Mouse (Mus musculus) hematopoietic multipotent progenitor cell, adult 10-12 weeks (in vitro differentiated cells): ENCODE measurements around the gene Pear1. TPM values are rescaled to one million over a fixed set of nuclear protein-coding genes. Genes with fewer than 3 reads are reported as not detected.

Experiments
- polyA plus RNA-seq: library from polyadenylated mRNA; stranded (reverse); fragments of >175 nt; gene quantifications from 2 replicates; pipeline ENCODE4 v1.2.3, GENCODE M21; 2012; ENCODE audit warnings: low replicate concordance

Gene Pear1
- polyA plus RNA-seq = 45.9 and 137 TPM in 2 replicates

DNA sequence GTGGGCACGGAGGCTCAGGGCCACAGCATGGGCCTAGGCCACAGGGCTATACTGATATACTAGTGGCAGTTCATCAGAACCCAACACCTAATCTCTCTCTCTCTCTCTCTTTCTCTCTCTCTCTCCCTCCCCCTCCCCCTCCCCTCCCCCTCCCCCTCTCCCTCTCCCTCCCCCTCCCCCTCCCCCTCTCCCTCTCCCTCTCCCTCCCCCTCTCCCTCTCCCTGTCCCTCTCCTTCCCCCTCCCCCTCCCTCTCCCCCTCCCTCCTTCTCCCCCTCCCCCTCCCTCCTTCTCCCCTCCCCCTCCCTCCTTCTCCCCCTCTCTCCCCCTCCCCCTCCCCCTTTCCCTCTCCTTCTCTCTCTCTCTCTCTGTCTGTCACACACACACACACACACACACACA is at the start of gene Pear1:
TSS of gene Pear1 (minus strand) at position 101 of the 400 bp plus-strand sequence.

DNA sequence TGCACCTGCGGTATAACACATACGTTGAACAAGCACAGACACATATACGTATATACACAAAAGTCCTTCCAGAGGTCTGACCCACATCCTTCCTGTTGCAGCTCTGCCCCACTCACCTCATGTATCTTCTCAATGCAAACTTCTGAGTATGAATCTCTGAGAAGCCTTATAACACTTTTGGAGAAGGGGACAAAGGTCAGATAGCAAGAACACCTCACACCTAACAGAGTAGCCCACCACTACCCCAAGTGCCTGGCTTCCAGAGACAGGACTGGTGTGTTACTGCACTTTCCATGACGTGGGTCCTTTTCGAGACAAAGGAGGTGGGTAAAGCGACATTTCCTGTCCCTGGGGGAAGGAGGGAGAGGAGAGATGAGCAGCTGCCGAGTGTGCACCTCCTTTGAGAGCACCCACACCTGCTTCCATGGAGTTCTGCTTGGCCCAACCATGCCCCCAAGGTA is 22.6 kb upstream of the Pear1 start, which contains the start of gene Sh2d2a:
TSS of gene Sh2d2a (plus strand) at position 106 of the 461 bp plus-strand sequence.

DNA sequence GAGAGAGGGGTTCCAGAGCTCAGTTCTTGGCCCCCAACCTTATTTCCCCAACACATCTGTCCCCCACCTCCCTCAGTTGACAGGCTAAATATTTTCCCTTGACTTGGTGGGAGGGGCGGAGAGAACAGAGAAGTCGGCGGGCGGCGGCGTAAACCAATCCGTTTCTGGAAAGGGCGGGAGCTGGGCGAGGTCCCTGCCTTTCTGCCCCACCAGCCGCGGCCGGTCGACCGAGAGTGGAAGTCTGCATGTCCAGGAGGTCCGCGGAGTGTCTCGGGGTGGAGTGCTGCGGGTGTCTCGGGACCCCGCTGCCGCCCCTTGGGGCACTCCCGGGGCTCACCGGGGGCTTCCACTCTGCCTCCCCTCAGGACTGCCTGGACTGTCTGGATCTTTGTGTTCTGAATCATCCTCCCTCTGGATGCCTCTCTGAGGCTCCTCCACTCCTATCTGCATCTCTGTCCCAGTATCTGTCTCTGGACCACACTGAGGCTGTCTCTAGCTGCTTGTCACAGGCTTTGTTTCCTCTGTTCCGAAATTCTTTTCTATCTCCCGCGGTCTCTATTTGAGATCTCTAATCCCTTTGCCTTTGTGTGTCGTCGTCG is 27.3 kb downstream of the Pear1 start, which contains the start of gene Insrr:
TSS of gene Insrr (plus strand) at position 216 of the 599 bp plus-strand sequence.

DNA sequence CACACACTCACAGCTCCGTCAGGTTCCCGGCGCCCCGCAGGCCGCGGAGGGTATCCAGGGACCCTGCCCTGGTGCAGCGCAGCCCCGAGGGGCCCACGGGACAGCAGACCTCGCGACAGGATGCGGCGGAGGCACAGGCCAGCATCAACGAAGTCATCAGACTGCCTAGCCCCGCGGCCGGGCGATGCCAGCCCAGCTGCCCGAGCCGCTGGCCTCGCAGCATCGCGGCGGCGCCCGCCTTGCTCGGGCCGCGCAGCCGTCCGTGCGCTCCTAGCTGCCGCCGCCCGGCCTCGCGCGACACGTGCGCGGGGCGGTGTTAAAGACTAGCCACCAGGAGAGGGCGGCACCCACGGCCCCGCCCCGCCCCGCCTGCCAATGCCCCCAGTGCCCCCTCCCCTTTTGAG is 29.2 kb downstream of the Pear1 start, which contains the start of gene Ntrk1:
TSS of gene Ntrk1 (minus strand) at position 241 of the 404 bp plus-strand sequence.

DNA sequence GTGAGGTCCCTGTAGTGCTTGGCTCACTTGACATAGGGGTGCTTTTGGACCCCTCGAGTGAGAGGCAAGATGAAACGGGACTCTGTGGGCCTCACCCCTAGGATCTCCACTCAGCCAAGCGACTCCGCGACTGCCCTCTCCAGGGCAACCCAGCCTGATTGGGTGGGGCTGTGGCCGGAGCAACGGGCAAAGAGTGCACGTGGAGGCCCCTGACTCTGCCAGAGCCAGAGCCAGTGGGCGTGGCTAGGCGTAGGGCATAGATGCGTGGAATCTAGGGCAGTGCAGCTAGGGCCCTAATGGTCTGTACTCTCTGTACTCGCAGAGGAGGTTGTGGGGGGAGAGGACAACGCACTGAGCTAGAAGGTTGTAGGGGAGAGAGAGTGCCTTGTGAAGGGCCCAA is 75.7 kb downstream of the Pear1 start, which contains the start of gene Lrrc71:
TSS of gene Lrrc71 (minus strand) at position 195 of the 400 bp plus-strand sequence.

Other genes with a start within 250 kb of the Pear1 start
- 7.9 and 12.6 TPM in 2 replicates for gene Arhgef11, start 206.7 kb downstream of the Pear1 start, polyA plus RNA-seq
- 1.0 and 1.4 TPM in 2 replicates for gene Lrrc71, start 75.7 kb downstream of the Pear1 start, polyA plus RNA-seq
- gene Ntrk1, start 29.1 kb downstream of the Pear1 start, polyA plus RNA-seq = not detected in 2 replicates
- gene Insrr, start 27.4 kb downstream of the Pear1 start, polyA plus RNA-seq = 0.08 and 0.13 TPM in 2 replicates
- 44.4 and 53.9 TPM in 2 replicates for gene Sh2d2a, start 22.4 kb upstream of the Pear1 start, polyA plus RNA-seq
- gene Prcc, start 61.3 kb upstream of the Pear1 start, polyA plus RNA-seq = 45.1 and 93.5 TPM in 2 replicates
- gene Hdgf, start 82.0 kb upstream of the Pear1 start, polyA plus RNA-seq = 173 and 225 TPM in 2 replicates
- 10.9 and 17.1 TPM in 2 replicates for gene Mrpl24, start 95.2 kb upstream of the Pear1 start, polyA plus RNA-seq
- gene Isg20l2, start 106.0 kb upstream of the Pear1 start, polyA plus RNA-seq = 8.3 and 11.8 TPM in 2 replicates
- gene Rrnad1, start 106.4 kb upstream of the Pear1 start, polyA plus RNA-seq = 20.9 and 36.6 TPM in 2 replicates
- 0.55 TPM in 1 of 2 replicates, not detected in the other for gene Crabp2, start 124.4 kb upstream of the Pear1 start, polyA plus RNA-seq
- gene Nes, start 146.8 kb upstream of the Pear1 start, polyA plus RNA-seq = 0.07 and 0.10 TPM in 2 replicates
- not detected in 2 replicates for gene Bcan, start 175.9 kb upstream of the Pear1 start, polyA plus RNA-seq
- not detected in 2 replicates for gene Hapln2, start 203.3 kb upstream of the Pear1 start, polyA plus RNA-seq
- gene Gpatch4, start 218.8 kb upstream of the Pear1 start, polyA plus RNA-seq = 7.9 and 19.9 TPM in 2 replicates
- gene Naxe, start 234.2 kb upstream of the Pear1 start, polyA plus RNA-seq = 40.0 and 40.3 TPM in 2 replicates